ENCODE assay signal across 8 mouse cellular contexts in the genomic region with DNA sequence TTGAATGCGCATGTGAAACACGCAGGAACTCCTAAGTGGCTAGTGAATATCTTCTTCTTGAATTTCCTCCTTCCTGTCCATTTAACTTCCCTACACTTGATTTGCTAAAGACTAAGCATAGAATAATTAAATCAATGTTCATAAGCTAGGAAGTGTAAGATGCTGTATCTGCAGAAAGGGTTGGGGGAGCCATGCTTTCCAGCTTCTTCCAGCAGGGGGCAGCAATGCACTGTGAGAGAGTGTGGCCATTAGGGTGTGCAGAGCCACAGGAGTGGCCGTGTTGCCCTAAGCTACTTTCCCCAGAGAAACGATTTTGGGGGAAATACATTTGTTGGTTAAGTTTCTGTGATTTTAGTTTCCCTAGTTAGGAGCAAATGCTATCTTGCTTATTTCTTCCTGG.
DNase-seq lines count a peak whose midpoint lies in the region; ATAC-seq and TF ChIP-seq lines count a peak whose summit lies in the region.

No protein-coding gene starts in this region.

- peaks cover 0 to 3% of the 10 kb centered on the region in 2 experiments; a peak in 1 of 4 replicates for H3K4me1 ChIP-seq in ES-E14 (ENCODE audit: control insufficient read depth in 2 of 2, insufficient read depth in 2 of 2, low read length in 2 of 2, poor library complexity in 1 of 2)
- peaks cover 15% of the 10 kb centered on the region; the same call in 1 of the 2 replicates for H3K4me1 ChIP-seq in embryonic facial prominence, embryonic 14.5 days (ENCODE audit: control insufficient read depth, insufficient read depth, low read length)
- H3K4me1 ChIP-seq in midbrain, embryonic 10.5 days = no peaks in the 10 kb centered on the region

- peaks cover 4% of the 10 kb centered on the region; the same call in 1 of the 2 replicates for H3K36me3 ChIP-seq in ES-E14 (ENCODE audit: control insufficient read depth, insufficient read depth, low read length, poor library complexity, severe bottlenecking)
- H3K36me3 ChIP-seq in embryonic facial prominence, embryonic 14.5 days (ENCODE audit: control insufficient read depth, insufficient read depth, low read length) = peaks cover 72% of the 10 kb centered on the region
- H3K36me3 ChIP-seq in midbrain, embryonic 10.5 days = peaks cover 60% of the 10 kb centered on the region

- H3K9ac ChIP-seq in ES-E14 (ENCODE audit: insufficient read depth, low read depth, low read length, poor library complexity, severe bottlenecking) = no peak overlapping the region
- no peak overlapping the region for H3K9ac ChIP-seq in embryonic facial prominence, embryonic 14.5 days (ENCODE audit: low read depth, low read length)

- ATAC-seq in embryonic facial prominence, embryonic 14.5 days (ENCODE audit: low read depth) = peak; percentile 49; the same call in 1 of the 2 replicates

- H3K4me3 ChIP-seq in ES-E14 (ENCODE audit: insufficient read depth in 1 of 2, low read depth in 1 of 2, low read length in 2 of 2, poor library complexity in 1 of 2, severe bottlenecking in 1 of 2) = no peak overlapping the region
- no peak overlapping the region for H3K4me3 ChIP-seq in embryonic facial prominence, embryonic 14.5 days (ENCODE audit: low read depth, low read length)
- no peak overlapping the region for H3K4me3 ChIP-seq in midbrain, embryonic 10.5 days

- H3K27me3 ChIP-seq in embryonic facial prominence, embryonic 14.5 days (replicated peaks; ENCODE audit: control insufficient read depth, insufficient read depth, low read length) = no peaks in the 10 kb centered on the region
- H3K27me3 ChIP-seq in midbrain, embryonic 10.5 days (ENCODE audit: low read depth, poor library complexity, severe bottlenecking) = no peaks in the 10 kb centered on the region

- in situ Hi-C loops in ES-E14 (cut with MboI; ENCODE audit: low sequenced_read_pairs in 2 of 2, unreplicated experiment in 2 of 2) = no loop called here

- 38% methylated on average over 4 of the region's 4 CpGs for WGBS in embryonic facial prominence, embryonic 14.5 days
- WGBS in midbrain, embryonic 10.5 days = 40% methylated on average over 4 of the region's 4 CpGs

- no peak overlapping the region for H3K27ac ChIP-seq in ES-E14 (ENCODE audit: insufficient read depth, low read depth, low read length, poor library complexity, severe bottlenecking)
- 0 out of 2 replicates have a peak overlapping the region, but pooled peaks have one; percentile 35 for H3K27ac ChIP-seq in embryonic facial prominence, embryonic 14.5 days (replicated peaks; ENCODE audit: low read depth, low read length)
- H3K27ac ChIP-seq in midbrain, embryonic 10.5 days (replicated peaks) = no peak overlapping the region

- DNase-seq in ES-E14 (ENCODE audit: low read depth, low spot score) = peak; percentile 58
- DNase-seq in adrenal gland, postnatal 36 days = peak; percentile 83 to 84
- peak; percentile 69 for DNase-seq in embryonic facial prominence, embryonic 14.5 days (ENCODE audit: low spot score)
- peak; percentile 91 for DNase-seq in heart, postnatal 4 days
- peak; percentile 63 for DNase-seq in left cerebral cortex, adult 11 months (ENCODE audit: low spot score)
- DNase-seq in midbrain, embryonic 10.5 days (ENCODE audit: low spot score) = peak; percentile 76
- DNase-seq in skeletal muscle tissue, adult 2 months (ENCODE audit: low read depth, low spot score) = peak; percentile 46
- peak; percentile 28 for DNase-seq in yolk sac, embryonic 10.5 days (ENCODE audit: low spot score)

- no peak overlapping the region for H3K4me2 ChIP-seq in embryonic facial prominence, embryonic 14.5 days (ENCODE audit: low read depth, low read length)

- no peaks in the 10 kb centered on the region for H3K9me3 ChIP-seq in ES-E14 (ENCODE audit: control insufficient read depth, insufficient read depth, low read depth, low read length)
- no peaks in the 10 kb centered on the region for H3K9me3 ChIP-seq in embryonic facial prominence, embryonic 14.5 days (ENCODE audit: control insufficient read depth, low read length)
- no peaks in the 10 kb centered on the region for H3K9me3 ChIP-seq in midbrain, embryonic 10.5 days (replicated peaks)

TF ChIP-seq in ES-E14, 5 proteins besides CTCF, POLR2A, EP300 and RAD21:
- TF ChIP-seq HCFC1 (IDR thresholded peaks at IDR 0.05; ENCODE audit: borderline replicate concordance, insufficient read depth, low read length) = no peak
- peak; percentile 84 for TF ChIP-seq ZC3H11A (IDR thresholded peaks at IDR 0.05; ENCODE audit: borderline replicate concordance, low read depth, low read length)
- TF ChIP-seq MAFK (IDR thresholded peaks at IDR 0.05; ENCODE audit: insufficient read depth, low read depth, low read length) = peak; percentile 77
- no peak for TF ChIP-seq CHD2 (IDR thresholded peaks at IDR 0.05; ENCODE audit: low read depth, low read length)
TF ChIP-seq in ES-E14: peak in this region for 2.

Comparison
In these comparisons a context has a peak if more than half of its experiments do, and no peak if none do; other contexts are left out.
1. DNase-seq: peak in every context shown above with its lines; median percentile 91 in heart, postnatal 4 days; 84 in adrenal gland, postnatal 36 days; 76 in midbrain, embryonic 10.5 days; 69 in embryonic facial prominence, embryonic 14.5 days; 63 in left cerebral cortex, adult 11 months; 58 in ES-E14; 46 in skeletal muscle tissue, adult 2 months; 28 in yolk sac, embryonic 10.5 days.